In genomic region chr5:23709661-23710060, GRCm38 (mm10) we compare ENCODE assay signal across 13 mouse cellular contexts.
"Had no signal": no experiment of that assay in that cellular context is flagged by ENCODE, and none has a peak within 500 bp of the region (broad histone marks: within the 10 kb centered on the region; RNA-seq: fewer than 3 reads in every experiment).

No protein-coding gene starts in this region.

- H3K27ac ChIP-seq: limb, embryonic 13.5 days; liver, embryonic 14.5 days; midbrain, embryonic 12.5 days; stomach, embryonic 15.5 days had no signal

- H3K9me3 ChIP-seq: stomach, embryonic 15.5 days had no signal

- H3K4me1 ChIP-seq: limb, embryonic 13.5 days; midbrain, embryonic 12.5 days; stomach, embryonic 15.5 days had no signal

- H3K27me3 ChIP-seq: limb, embryonic 13.5 days; midbrain, embryonic 12.5 days; stomach, embryonic 15.5 days had no signal

- H3K4me2 ChIP-seq: limb, embryonic 13.5 days; midbrain, embryonic 12.5 days; stomach, embryonic 15.5 days had no signal

- DNase-seq: kidney, postnatal 14 days; layer of hippocampus, adult 9-11 months; layer of hippocampus, postnatal 36 days; left cerebral cortex, postnatal 4 days; lung, adult 18-20 months; right cerebral cortex, postnatal 14 days; thymus, adult 2 months; thymus, postnatal 36 days had no signal

- H3K9ac ChIP-seq: limb, embryonic 13.5 days; liver, embryonic 14.5 days; midbrain, embryonic 12.5 days; stomach, embryonic 15.5 days had no signal

- H3K4me3 ChIP-seq: limb, embryonic 13.5 days; midbrain, embryonic 12.5 days; stomach, embryonic 15.5 days had no signal

- ATAC-seq: midbrain, embryonic 16.5 days had no signal
